Mouse (Mus musculus) hindbrain, embryonic 11.5 days (tissue): ENCODE measurements around the gene Tmprss4. TPM values are rescaled to one million over a fixed set of nuclear protein-coding genes. Genes with fewer than 3 reads are reported as not detected.

Experiments used
- ATAC-seq: fragments of 200-750 bp; cut with Nextera tagmentation; 2 replicates; pipeline ENCODE4 v1.8.0; 2017; ENCODE audit warnings: mild to moderate bottlenecking, moderate TSS enrichment, moderate library complexity; ENCODE audit not compliant: low FRiP score
- DNase-seq: peaks from one replicate; pipeline ENCODE4 v3.0.0-alpha.2; 2015; ENCODE audit warnings: low spot score
- H3K27ac ChIP-seq: fragments of 300-500 bp; sonication (generic); 2 replicates; pipeline ENCODE4 v1.5.1; 2014; ENCODE audit warnings: mild to moderate bottlenecking, low read depth, low read length
- H3K27me3 ChIP-seq: fragments of 300-500 bp; sonication (generic); 2 replicates; pipeline ENCODE4 v1.6.1; 2014; ENCODE audit warnings: mild to moderate bottlenecking, low read length, moderate library complexity, mixed read lengths; ENCODE audit not compliant: control insufficient read depth, insufficient read depth
- H3K36me3 ChIP-seq: fragments of 300-500 bp; sonication (generic); 2 replicates; pipeline ENCODE4 v1.6.1; 2014; ENCODE audit warnings: mild to moderate bottlenecking, low read length, moderate library complexity, mixed read lengths; ENCODE audit not compliant: control insufficient read depth, insufficient read depth
- H3K4me1 ChIP-seq: fragments of 300-500 bp; sonication (generic); replicated peaks from 2 replicates; pipeline ENCODE4 v1.6.1; 2014; ENCODE audit warnings: low read length, mixed read lengths; ENCODE audit not compliant: control insufficient read depth, insufficient read depth
- H3K4me2 ChIP-seq: fragments of 300-500 bp; sonication (generic); replicated peaks from 2 replicates; pipeline ENCODE4 v1.6.1; 2014; ENCODE audit warnings: mild to moderate bottlenecking, low read depth, low read length
- H3K4me3 ChIP-seq: fragments of 300-500 bp; sonication (generic); 2 replicates; pipeline ENCODE4 v1.5.1; 2014; ENCODE audit warnings: low read depth, low read length
- H3K9ac ChIP-seq: fragments of 300-500 bp; sonication (generic); 2 replicates; pipeline ENCODE4 v1.6.1; 2014; ENCODE audit warnings: low read depth, low read length
- H3K9me3 ChIP-seq: fragments of 300-500 bp; sonication (generic); 2 replicates; pipeline ENCODE4 v1.6.1; 2016; ENCODE audit warnings: low read length; ENCODE audit not compliant: control insufficient read depth
- WGBS: fragments of 180-500 bp; shearing (Covaris S2); extraction: QIAGEN DNeasy Blood & Tissue Kit; methylation state at CpG from one replicate; pipeline ENCODE4 v1.1.7; 2014; 5-methylcytosine and 5-hydroxymethylcytosine counted together
- polyA plus RNA-seq: library from polyadenylated mRNA; unstranded; fragments of >200 nt; fragmentation: Nextera tagmentation; extraction: Ambion mirVana; gene quantifications from 2 replicates; pipeline ENCODE4 v1.2.1, GENCODE M21; 2014

Gene Tmprss4
- polyA plus RNA-seq, 1 experiment from 2014 or later = not detected

- DNase-seq (no peak), ATAC-seq (no peak)
- Histone ChIP-seq H3K4me3 (no peak overlapping the region), H3K4me1 (no peaks in the 10 kb centered on the region; the same call in 1 of the 2 replicates), H3K9ac (no peak overlapping the region), H3K36me3 (no peaks in the 10 kb centered on the region), H3K27ac (no peak overlapping the region), H3K4me2 (no peak overlapping the region), H3K9me3 (no peaks in the 10 kb centered on the region), H3K27me3 (no peaks in the 10 kb centered on the region)
- 85% methylated on average over 4 of the region's 4 CpGs for WGBS
These were observed 18.6 kb downstream of the Tmprss4 start for GRCm38 (mm10) chr9:45185250-45185649.

GRCm38 (mm10) chr9:45183266-45183665 lies 20.6 kb downstream of the Tmprss4 start:
- ATAC-seq = no peak
- no peak for DNase-seq
- H3K27ac ChIP-seq = no peak overlapping the region

GRCm38 (mm10) chr9:45182521-45182920 lies 21.4 kb downstream of the Tmprss4 start:
- H3K9me3 ChIP-seq = no peaks in the 10 kb centered on the region
- no peak overlapping the region for H3K27ac ChIP-seq
- no peak for DNase-seq
- no peak overlapping the region for H3K4me3 ChIP-seq
- H3K36me3 ChIP-seq = no peaks in the 10 kb centered on the region
- ATAC-seq = no peak
- H3K27me3 ChIP-seq = no peaks in the 10 kb centered on the region
- 59% methylated on average over 3 of the region's 3 CpGs for WGBS
- no peaks in the 10 kb centered on the region; the same call in 1 of the 2 replicates for H3K4me1 ChIP-seq
- no peak overlapping the region for H3K4me2 ChIP-seq
- H3K9ac ChIP-seq = no peak overlapping the region

More at GRCm38 (mm10) chr9:45183266-45183665, 20.6 kb downstream of the Tmprss4 start:
- Histone ChIP-seq H3K4me1 (no peaks in the 10 kb centered on the region; the same call in 1 of the 2 replicates), H3K27me3 (no peaks in the 10 kb centered on the region), H3K4me3 (no peak overlapping the region), H3K9ac (no peak overlapping the region), H3K36me3 (no peaks in the 10 kb centered on the region), H3K4me2 (no peak overlapping the region), H3K9me3 (no peaks in the 10 kb centered on the region)
- 90% methylated on average over 6 of the region's 6 CpGs for WGBS

- Histone ChIP-seq H3K4me1 (no peaks in the 10 kb centered on the region; the same call in 1 of the 2 replicates), H3K4me3 (no peak within 1 kb of the TSS), H3K27me3 (no peaks in the 10 kb centered on the region), H3K27ac (no peak within 1 kb of the TSS), H3K9ac (no peak within 1 kb of the TSS), H3K4me2 (no peak within 1 kb of the TSS), H3K36me3 (no peaks in the 10 kb centered on the region), H3K9me3 (no peaks in the 10 kb centered on the region)
- no peak for DNase-seq
- 45% methylated on average over 2 of the region's 2 CpGs for WGBS
- no peak for ATAC-seq
These were observed 22.1 kb downstream of the Tmprss4 start, which contains the start of gene BC049352 for GRCm38 (mm10) chr9:45181770-45182169. BC049352 (plus strand) TSS chr9:45182007.

GRCm38 (mm10) chr9:45179282-45179681 lies 24.6 kb downstream of the Tmprss4 start:
- WGBS = 87% methylated on average over 5 of the region's 5 CpGs

GRCm38 (mm10) chr9:45173475-45173874 lies 30.4 kb downstream of the Tmprss4 start:
- no peak overlapping the region for H3K4me2 ChIP-seq
- H3K27me3 ChIP-seq = no peaks in the 10 kb centered on the region
- no peaks in the 10 kb centered on the region for H3K4me1 ChIP-seq
- no peaks in the 10 kb centered on the region for H3K36me3 ChIP-seq
- WGBS = 64% methylated on average over 3 of the region's 3 CpGs
- H3K9ac ChIP-seq = no peak overlapping the region
- H3K9me3 ChIP-seq = no peaks in the 10 kb centered on the region
- ATAC-seq = no peak
- DNase-seq = no peak
- H3K27ac ChIP-seq = no peak overlapping the region
- no peak overlapping the region for H3K4me3 ChIP-seq

More at GRCm38 (mm10) chr9:45179282-45179681, 24.6 kb downstream of the Tmprss4 start:
- H3K36me3 ChIP-seq = no peaks in the 10 kb centered on the region
- no peaks in the 10 kb centered on the region; the same call in 1 of the 2 replicates for H3K4me1 ChIP-seq
- DNase-seq = no peak
- no peaks in the 10 kb centered on the region for H3K9me3 ChIP-seq
- no peak overlapping the region for H3K27ac ChIP-seq
- no peak for ATAC-seq
- H3K9ac ChIP-seq = no peak overlapping the region
- no peaks in the 10 kb centered on the region for H3K27me3 ChIP-seq
- no peak overlapping the region for H3K4me3 ChIP-seq
- no peak overlapping the region for H3K4me2 ChIP-seq

GRCm38 (mm10) chr9:45171073-45171610 lies 32.8 kb downstream of the Tmprss4 start:
- H3K27me3 ChIP-seq = no peaks in the 10 kb centered on the region
- H3K36me3 ChIP-seq = no peaks in the 10 kb centered on the region
- DNase-seq (no peak), ATAC-seq (no peak)
- H3K9me3 ChIP-seq = no peaks in the 10 kb centered on the region
- no peaks in the 10 kb centered on the region for H3K4me1 ChIP-seq
- H3K27ac ChIP-seq = no peak overlapping the region
- no peak overlapping the region for H3K4me3 ChIP-seq
- H3K9ac ChIP-seq = no peak overlapping the region
- 76% methylated on average over 1 of the region's 1 CpGs for WGBS
- no peak overlapping the region for H3K4me2 ChIP-seq

GRCm38 (mm10) chr9:45170150-45170549 lies 33.7 kb downstream of the Tmprss4 start:
- H3K4me2 ChIP-seq = no peak overlapping the region
- H3K9me3 ChIP-seq = no peaks in the 10 kb centered on the region
- no peaks in the 10 kb centered on the region for H3K4me1 ChIP-seq
- no peak for ATAC-seq
- no peak overlapping the region for H3K4me3 ChIP-seq
- 91% methylated on average over 5 of the region's 5 CpGs for WGBS
- DNase-seq = no peak
- no peaks in the 10 kb centered on the region for H3K36me3 ChIP-seq
- no peak overlapping the region for H3K9ac ChIP-seq
- H3K27ac ChIP-seq = no peak overlapping the region
- no peaks in the 10 kb centered on the region for H3K27me3 ChIP-seq

GRCm38 (mm10) chr9:45167903-45168302 lies 36.0 kb downstream of the Tmprss4 start:
- ATAC-seq (no peak), DNase-seq (no peak)
- H3K36me3 ChIP-seq = no peaks in the 10 kb centered on the region
- WGBS = 75% methylated on average over 5 of the region's 5 CpGs
- H3K4me3 ChIP-seq = no peak overlapping the region
- no peak overlapping the region for H3K4me2 ChIP-seq
- H3K27me3 ChIP-seq = no peaks in the 10 kb centered on the region
- no peak overlapping the region for H3K27ac ChIP-seq
- no peaks in the 10 kb centered on the region for H3K9me3 ChIP-seq
- no peaks in the 10 kb centered on the region for H3K4me1 ChIP-seq
- no peak overlapping the region for H3K9ac ChIP-seq
